Mouse (Mus musculus) adrenal gland, adult 18-20 months (tissue): ENCODE data around the gene Tex36. TPM values are rescaled to one million over a fixed set of nuclear protein-coding genes. Genes with fewer than 3 reads are reported as not detected.

ENCODE experiments used
- total RNA-seq, 2 experiments: library from RNA; stranded (reverse); gene quantifications; 1 replicate in 1 of 2; 2 replicates in 1 of 2; pipeline ENCODE4 v1.2.3; 2021

Tex36 gene
- total RNA-seq, 2 experiments from 2014 or later: not detected

Other genes with a start within 250 kb of the Tex36 start
- gene Edrf1, start 35.4 kb upstream of the Tex36 start, total RNA-seq: 10 to 100 TPM; 16.8 to 21.0 TPM
- not detected for gene Mmp21, start 77.9 kb upstream of the Tex36 start, total RNA-seq
- 10 to 100 TPM; 61.9 to 66.3 TPM for gene Bccip, start 107.2 kb upstream of the Tex36 start, total RNA-seq
- gene Uros, start 107.9 kb upstream of the Tex36 start, total RNA-seq: 10 to 100 TPM; 13.9 to 16.3 TPM
- gene Fank1, start 174.7 kb upstream of the Tex36 start, total RNA-seq: under 1 TPM; 0.36 to 0.48 TPM
- gene Dhx32, start 180.6 kb upstream of the Tex36 start, total RNA-seq: 10 to 100 TPM; 62.4 to 67.4 TPM